Mouse (Mus musculus): Measurements from ENCODE around the gene Ror1. TPM values are rescaled to one million over a fixed set of nuclear protein-coding genes. Genes with fewer than 3 reads are reported as not detected.

Ror1 gene
- total RNA-seq, 4 experiments from 2014 or later, result 0.52 to 0.83 (median 0.64) TPM

DNA sequence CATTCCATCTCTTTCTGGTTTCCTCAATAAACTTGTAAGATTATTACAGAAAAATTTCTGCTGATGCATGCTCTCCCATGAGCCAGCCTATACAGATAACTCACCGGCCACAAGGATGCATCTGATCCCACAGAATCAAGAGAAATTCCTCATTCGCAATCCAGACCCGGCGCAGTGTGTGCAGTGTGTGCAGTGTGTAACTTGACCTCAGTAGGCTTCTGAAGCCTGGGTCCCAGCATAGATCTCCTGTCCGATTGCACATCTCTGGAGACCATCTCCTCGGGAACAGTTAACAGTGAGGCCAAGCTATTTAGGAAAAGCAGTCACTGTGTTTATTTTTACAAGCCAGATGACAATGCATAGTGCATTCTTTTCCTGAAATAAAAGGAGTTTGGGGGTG lies 280.6 kb downstream of the Ror1 start:
- no peak for DNase-seq (ENCODE audit: low spot score in 2 of 2)

DNA sequence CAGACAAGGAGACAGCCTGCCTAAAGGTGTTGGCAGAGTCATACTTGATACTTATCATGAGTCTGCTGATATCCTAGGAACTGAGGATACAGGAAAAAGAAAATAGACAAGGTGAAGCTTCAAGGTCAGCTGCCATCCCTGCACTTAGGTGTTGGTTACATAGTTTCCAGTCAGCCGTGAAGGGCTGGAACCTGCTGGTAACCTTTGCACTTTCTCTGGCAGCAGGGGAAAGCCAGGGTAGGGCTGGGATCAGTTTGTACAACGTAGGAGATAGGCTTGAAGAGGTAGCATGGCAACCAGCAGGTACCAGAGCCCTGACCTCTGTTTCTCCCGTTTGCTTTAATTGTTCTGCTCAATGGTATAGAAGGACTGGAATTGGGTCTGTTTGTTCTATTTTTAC lies 281.6 kb downstream of the Ror1 start:
- DNase-seq (ENCODE audit: low spot score in 2 of 2), result no peak

DNA sequence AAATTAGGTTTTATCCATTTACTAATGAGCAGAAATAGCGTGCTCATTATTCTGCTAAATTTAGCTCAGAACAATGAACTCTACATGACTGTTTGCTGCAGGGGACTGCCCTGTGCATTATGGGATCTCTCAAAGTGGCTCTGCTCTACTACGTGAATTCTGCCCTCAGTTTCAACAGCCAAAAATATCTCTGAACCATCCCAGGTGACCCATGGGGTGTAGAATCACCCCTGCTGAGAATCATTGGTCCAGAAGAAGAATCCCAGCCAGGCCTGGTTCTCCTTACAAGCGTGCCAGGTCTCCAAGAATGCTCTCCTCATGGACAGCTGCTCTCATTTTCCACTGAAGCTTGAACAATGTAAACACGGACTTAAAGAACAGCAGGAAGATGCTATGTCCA lies 282.4 kb downstream of the Ror1 start:
- DNase-seq (ENCODE audit: low spot score in 2 of 2), result no peak

DNA sequence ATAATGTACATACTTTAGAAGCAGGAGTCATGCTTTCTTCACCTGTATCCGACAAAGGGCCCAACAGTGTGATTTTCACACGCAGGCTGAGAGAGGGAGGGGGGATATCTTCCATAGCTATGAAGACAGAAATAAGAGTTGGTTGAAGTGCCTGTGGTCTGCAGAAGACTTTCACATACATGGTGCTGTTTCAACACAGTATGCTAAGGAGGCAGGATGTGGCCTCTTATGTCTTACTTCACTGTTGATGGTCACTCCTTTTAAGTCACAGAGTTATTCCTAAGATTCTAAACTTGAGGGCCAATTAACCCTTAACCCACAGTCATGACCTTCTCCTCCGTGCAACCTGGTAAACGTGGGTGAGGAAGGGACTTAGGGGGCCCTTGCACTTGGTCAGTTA lies 286.2 kb downstream of the Ror1 start:
- DNase-seq (ENCODE audit: low spot score in 2 of 2), result no peak

DNA sequence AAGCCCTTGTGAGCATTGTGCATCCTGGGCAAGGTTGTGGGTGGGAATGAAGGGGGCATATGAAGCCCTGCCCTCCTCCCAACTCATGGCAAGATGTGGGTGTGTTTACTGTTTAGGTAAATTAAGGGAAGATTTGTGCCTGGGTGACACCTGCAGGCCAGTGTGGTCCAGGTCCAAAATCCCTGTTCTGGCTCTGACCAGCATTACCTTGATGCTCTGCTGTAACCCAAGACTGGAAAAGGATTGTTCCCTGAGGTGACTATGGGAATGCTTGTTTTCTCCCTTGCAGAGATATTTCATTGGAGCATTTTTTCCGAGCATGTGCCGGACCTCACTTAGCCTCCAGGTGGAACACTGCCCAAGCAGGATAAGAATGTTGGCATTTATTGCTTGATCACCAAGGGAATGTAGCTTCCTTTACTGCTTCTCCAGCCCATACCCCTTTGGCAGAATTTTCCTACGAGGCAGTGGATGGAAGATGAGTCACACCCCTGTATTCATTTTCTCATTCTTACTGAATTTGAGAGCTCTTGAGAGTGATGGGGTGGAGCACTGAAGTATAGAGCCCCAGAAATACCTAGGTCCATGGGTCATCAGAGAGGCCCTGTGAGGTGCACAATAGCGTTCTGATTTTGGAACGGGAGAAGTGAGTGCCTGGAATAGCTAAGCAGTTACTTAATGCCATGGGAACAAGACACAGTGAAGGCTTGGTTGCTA lies 290.8 kb downstream of the Ror1 start:
- DNase-seq (ENCODE audit: low spot score in 2 of 2), result no peak

DNA sequence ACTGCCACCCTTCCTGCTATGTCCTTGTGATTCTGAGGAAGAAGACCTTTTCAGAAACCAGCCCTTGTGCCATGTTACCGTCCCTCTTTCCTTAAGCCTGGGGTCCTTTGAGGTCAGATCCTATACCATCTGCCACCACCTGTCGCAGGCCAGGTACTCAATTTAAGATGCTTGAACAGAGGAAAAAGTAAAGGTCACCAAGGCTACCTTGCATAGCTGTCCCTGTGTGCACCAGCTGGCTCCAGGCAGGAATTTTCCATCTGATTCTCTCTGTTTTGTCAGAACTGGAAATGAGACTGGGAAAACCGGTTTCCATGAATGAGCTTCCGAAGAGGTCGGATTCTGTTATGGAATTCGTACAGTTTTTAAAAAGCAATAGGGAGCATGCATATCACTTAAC lies 294.8 kb downstream of the Ror1 start:
- DNase-seq (ENCODE audit: low spot score in 2 of 2), result no peak

DNA sequence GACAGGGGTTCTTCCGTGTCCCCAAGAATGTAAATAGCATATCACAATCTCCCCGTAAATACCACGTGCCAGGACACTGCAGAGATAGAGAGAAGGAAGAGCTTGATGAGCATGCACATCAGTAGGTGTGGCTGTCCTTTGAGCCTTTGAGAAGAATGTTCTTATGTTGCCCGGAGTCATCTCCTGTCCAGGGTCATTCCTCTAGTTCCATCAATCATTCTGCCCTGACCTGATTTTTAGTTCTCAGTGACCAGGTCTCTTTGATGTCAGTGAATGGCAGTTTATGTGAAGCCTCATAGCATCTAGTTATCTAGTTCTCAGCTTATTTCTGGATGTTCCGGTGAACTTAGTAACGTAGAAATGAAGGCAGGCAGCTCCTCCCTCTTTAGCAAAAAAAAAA lies 295.4 kb downstream of the Ror1 start:
- no peak for DNase-seq (ENCODE audit: low spot score in 2 of 2)

DNA sequence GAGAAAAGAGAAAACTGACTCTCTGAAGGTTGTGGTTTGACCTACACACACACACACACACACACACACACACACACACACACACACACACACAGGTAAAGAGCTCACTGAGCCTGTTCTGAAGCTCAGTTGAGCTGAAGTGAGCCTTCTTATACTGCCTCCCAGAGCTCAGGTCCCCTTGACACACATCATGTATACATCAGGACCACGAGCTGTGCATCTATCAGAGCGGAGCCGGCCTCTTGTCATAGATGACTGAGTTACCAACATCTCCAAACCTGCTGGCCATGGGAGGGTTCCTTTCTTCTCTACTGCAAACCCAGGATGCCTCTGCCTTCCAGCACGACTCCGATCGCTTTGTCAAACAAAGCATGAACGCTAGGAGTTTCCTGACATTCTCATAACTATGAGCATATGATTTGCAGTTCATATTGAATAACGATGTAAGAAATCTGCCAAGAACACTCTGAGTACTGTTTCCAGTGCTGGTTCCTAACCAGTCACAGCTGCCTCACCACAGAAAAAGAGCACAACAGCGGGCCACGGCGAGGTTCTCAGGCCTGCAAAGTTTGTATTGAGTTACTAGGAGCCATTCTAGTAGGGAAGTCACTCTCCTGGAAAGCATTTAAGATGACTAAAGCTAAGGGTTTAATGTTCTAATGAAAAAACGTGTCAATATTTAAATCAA lies 297.9 kb downstream of the Ror1 start:
- no peak for DNase-seq (ENCODE audit: low spot score in 2 of 2)

DNA sequence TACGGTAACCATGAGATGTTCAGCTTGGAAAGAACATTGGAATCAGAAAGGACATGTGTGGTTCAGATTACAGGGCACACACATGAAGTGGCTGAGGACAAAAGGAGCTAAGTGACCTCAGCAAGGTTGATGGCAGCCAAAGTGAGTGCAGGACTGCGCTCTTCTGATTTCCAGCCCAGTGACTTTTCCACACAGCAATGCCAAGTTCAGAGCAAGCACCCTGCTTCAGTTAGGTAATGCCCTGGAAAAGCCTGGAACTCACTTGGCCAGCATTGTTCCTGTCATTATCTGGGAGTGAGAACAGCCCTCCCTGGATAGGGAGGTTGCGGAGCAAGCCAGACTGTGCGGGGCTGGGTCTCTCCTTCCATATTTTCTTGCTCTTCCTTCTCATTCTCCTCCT lies 299.8 kb downstream of the Ror1 start:
- DNase-seq (ENCODE audit: low spot score in 2 of 2), result peak; percentile 21 to 40

DNA sequence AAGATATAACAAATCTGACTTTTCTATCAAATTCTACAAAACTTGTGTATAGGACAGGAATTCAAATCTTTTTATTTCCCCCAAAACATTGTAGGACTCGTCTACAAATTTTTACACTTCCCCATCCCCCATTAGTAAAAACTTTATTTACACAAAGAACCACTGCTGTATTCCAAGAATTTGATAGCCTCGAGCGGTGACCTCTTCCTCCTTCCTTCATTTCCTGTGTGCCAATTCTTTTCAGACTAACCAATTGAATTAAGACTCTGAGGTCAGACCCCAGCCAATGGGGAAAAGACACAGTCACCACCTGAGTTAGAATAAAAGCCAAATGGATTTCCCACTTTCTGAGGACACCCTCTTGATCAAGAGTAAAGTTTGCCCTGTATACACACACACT lies 302.5 kb downstream of the Ror1 start:
- DNase-seq (ENCODE audit: low spot score in 2 of 2), result no peak

DNA sequence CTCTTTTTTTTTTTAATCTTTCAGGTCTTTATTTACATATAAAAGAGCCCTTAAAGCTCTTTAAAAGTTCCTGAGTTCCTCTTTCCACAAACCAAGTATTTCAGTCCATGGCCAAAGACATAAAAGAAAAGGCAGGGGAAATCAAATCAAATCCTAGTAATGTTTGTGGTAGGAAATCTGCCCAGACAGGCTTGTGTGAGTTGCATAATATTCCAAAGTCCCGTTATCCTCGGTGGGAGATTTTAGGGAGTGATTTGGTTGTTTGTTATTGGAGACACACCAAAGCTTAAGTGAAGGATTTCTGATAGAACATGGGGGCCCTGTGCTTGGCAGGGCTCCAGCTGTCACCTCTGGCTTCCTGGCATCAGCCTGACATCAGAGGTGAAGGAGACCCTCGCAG lies 305.5 kb downstream of the Ror1 start:
- DNase-seq (ENCODE audit: low spot score in 2 of 2), result no peak

DNA sequence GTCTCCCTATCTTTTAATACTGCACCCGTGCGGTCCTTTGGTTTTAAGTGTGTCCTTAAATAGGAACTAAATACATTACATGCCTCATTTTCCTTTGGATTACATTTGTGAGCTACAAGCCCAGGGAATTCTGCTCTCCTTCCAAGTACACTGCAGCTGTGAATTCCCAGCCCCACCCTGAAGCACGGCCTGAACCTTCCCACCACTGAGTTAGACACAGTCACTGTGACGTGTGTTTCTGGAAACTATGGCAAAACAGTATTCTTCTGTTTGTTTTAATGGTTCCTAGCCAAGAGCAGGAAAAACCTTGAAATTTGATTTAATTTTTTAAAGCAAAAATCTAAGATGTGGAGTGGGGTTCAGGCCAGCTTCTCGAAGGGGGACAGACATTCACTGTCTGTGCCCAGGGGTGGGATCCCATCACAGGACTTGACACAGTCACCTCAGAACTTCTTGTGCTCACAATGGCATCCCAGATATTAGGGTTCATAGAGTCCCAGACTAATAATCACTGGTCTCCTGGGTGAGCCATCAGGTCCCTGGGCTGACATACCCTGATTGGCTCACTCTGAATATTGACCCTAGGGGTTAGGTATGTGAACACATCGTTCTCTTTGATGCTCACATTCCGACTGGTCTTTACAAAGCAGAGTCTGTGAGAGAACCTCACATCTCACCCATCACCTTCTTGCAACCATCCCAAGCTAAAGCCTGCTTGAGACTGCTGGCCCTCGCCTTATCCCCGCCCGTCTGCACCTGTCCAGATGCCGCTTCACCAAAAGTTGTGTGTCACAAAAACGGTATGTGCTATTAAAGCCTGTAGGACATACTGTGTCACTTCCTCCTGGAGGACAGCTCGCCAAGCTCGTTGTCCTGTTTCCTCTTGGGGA lies 306.2 kb downstream of the Ror1 start:
- peak; percentile 32 to 42 for DNase-seq (ENCODE audit: low spot score in 2 of 2)

DNA sequence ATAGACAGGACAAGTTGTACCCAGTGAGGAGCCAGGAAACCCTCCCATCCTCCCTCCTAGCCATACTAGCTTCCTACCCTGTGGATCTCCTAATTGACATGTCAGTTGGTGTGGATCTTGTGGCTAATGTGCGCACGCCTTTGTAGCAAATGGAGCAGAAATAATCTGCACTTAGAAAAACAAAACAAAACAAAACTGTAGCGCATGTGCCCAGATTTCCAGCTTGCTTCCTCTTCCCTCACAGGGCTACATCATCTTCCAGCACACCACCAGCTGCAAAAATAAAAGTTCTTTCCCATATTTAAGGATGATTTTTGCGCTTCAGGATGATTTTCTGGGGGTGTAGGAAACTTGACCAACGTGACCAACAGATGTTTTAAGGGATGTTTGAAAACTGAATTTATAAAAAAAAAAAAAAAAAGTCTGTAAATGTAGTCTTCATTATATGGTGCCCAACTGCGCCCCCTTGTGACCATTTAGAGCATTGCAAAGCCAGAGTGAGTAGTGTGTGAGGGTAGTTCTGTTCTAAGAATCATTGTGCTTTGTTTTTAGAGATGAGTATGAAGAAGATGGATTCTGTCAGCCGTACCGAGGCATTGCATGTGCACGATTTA lies 311.8 kb downstream of the Ror1 start:
- DNase-seq (ENCODE audit: low spot score in 2 of 2), result peak; percentile 63 to 73

DNA sequence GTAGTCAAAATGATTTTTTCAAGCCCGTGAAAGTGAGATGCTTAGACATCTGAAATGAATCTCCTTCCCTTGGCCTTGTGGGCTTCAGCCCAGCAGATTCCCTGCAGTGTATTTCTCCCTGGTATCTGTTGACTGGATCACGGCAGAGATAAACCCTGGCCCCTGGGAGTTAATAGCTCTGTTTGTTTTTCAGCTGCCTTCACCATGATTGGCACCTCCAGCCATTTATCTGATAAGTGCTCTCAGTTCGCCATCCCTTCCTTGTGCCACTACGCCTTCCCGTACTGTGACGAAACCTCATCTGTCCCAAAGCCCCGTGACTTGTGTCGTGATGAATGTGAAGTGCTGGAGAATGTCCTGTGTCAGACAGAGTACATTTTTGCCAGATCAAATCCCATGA lies 313.9 kb downstream of the Ror1 start:
- no peak for DNase-seq (ENCODE audit: low spot score in 2 of 2)

DNA sequence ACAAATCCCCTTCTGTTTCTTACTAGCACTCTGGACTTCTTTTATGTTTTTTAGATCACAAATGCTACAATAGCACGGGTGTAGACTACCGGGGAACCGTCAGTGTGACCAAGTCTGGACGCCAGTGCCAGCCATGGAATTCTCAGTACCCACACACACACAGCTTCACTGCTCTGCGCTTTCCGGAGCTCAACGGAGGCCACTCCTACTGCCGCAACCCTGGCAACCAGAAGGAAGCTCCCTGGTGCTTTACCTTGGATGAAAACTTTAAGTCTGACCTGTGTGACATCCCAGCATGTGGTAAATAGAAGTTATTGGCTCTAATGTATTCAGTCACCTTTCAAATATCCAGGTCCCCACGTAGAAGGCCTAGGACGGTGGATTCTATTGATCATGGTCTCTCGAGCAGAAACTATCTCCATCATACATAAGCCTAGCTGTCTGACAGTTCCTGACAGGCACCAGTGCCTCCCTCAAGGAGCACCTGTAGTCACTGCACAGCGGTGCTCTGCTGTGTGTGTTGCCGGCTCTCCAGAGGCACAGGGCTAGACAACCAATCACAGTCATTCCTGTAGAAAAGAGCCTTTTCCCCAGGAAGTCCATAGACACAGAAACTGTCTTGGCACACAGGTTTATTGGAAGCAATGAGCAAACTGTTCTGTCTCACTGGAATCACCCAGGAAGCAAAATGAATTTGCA lies 316.4 kb downstream of the Ror1 start:
- DNase-seq (ENCODE audit: low spot score in 2 of 2), result no peak

DNA sequence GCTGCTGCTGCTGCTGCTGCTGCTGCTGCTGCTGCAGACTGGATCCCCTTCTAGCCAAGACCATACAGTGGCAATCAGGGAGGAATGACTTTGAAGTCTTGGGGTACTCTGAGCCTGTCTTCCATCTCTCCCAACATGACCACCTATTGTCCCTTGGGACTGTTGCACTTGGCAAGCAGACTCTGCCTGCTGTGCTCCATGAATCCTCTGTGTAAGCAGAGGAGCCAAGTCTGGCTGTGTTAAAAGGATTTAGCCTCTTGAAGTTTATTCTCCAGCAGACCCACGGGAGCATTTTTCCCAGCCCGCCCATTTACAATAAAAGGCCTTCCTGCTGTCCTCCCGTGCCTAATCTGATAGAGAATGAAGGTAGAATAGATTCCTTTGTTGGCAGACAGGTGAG lies 327.2 kb downstream of the Ror1 start:
- DNase-seq (ENCODE audit: low spot score in 2 of 2), result peak in 1 of 2 experiments; percentile 15

DNA sequence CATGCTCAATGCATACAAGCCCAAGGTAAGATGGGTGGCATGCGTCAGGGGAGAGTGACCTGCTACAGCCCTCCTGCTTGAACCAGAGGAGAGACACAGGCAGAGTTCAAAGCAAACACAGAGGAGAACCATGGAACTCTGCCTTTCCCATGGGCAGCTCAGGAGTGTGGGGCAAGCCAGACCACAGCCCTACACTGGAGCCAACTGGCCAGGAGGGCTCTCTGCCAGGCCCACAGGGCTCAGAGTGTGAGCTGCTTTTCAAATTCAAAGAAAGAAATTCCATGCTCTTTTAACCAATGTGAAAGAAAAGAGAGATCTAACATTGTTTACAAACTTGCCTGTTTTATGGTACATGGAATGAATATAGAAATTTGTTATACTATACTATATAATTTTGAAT lies 330.5 kb downstream of the Ror1 start:
- no peak for DNase-seq (ENCODE audit: low spot score in 2 of 2)

DNA sequence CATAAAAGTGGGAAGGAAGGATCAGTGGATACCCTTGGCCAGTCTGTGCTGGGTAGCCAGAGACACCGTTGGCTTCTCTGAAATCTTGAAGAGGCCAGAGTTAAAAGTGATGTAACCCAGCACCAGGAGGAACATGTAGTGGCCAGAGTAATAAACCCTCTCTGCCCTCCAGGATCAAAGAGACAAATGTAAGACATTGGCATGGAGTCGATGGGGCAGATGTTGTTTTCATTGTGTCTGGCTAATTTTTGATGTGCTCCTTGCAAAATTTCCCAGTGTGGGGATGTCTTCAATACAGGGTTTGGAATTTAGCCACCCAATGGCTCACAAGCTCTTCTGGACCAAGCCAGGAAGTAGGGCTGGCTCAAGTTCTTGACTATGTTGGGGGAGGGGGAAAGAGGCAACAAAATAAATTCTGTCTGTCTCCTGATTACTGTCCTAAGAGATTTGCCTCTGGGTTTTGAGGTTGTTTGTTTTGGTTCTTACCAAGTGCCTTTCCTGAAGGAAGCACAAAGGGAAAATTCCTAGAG lies 333.8 kb downstream of the Ror1 start:
- DNase-seq (ENCODE audit: low spot score in 2 of 2), result no peak

DNA sequence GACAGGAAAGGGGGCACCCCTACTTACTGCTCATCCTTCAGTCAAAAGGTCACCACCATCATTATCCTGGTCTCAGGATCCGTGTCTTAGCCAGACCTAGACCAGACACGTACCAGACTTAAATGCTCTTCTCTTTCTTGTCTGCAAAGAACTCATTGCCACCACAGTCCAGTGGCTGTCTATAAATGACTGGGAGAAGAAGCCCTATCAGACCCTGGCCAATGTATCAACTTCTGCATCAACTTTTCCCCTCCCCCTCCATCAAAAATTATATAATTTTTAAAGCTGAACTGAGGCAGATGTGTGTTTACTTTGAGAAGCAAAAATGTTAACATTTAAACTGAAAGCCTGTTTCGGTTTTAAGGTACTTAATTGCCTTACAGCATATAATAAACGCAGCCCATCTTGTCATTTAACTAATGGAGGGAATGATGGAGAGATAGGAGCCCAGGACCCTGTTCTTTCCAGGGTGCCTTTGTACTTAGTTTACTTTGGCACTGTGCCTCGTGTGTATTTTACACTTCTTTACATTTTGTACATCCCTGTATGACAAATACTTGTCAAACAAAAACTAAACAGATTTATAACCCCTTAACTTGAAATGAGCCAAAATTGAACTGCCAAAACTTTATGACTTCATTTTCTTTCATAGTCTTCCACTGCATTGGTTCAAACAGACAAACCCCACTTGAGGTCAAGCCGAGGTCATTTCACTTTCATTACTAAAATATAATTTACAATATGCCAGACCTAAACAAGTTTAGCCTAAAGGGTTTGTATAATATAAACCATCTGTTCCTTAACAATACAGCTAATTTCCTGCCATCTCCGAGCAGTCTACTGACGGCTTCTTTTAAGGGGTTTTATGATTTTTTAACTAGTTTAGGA lies 339.9 kb downstream of the Ror1 start:
- no peak for DNase-seq (ENCODE audit: low spot score in 2 of 2)

DNA sequence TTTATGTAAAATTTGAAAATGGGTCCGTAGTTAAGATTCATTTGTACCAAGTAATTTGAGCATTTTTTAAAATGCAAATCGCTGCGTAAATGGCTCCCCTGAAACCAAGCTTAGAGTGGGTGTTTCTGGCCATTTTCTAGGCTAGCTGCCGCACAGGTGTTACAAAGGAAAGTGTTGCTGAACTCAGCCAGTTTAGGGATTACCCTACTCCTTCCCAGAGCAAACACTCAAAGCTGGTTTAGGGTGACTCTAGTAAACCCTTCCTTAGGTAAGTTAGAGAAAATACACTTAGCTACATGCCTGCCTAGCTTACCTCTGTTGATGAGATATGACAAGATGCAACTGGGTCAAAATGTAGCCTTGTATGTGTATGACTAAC lies 340.6 kb downstream of the Ror1 start:
- no peak for DNase-seq (ENCODE audit: low spot score in 2 of 2)

Data from gastrocnemius, adult 8-10 months (tissue).